Mouse (Mus musculus): Measurements from ENCODE around the gene Map9.
"Not testable (repeated sequence)": the region's sequence is repeated elsewhere in the genome, so short reads cannot be mapped to it uniquely, and the experiment has no call there.

The Map9 gene

DNA sequence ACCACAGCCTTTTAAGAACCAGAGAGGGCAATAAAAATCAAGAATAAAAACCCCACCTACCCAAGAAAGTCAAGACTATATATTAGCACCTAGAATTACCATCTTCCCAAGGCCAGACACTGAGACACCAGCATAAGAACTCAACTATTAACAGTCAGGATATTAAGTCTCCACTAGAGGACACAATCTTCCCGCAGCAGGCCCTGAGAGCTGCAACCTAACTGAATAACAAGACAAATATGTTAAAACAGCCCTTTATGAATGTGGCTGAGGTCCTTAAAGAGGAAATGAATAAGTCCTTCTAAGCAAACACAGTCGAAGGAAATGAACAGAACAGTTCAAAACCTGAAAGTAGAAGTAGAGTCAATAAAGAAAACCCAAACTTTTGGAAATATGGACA, 49.6 kb downstream of the Map9 start:
- DNase-seq (ENCODE audit: low spot score in 2 of 2): peak in 1 of 2 experiments; percentile 10

DNA sequence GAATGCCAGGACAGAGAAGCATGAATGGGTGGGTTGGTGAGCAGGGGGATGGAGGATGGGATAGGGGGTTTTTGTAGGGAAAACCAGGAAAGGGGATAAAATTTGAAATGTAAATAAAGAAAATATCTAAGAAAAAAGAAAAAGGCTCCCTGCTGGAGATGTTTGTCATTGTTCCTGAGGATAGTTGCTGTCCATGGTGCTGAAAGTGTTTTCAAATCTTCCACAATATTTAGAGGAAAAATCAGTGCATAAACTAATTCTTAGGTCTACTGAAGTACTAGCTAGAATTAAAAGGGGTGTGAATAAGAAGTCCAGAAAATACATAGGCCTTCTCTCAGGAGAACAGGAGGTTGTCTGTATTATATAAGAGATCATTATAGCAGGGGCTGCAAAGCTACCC, 54.6 kb downstream of the Map9 start:
- no peak for DNase-seq (ENCODE audit: low spot score in 2 of 2)

DNA sequence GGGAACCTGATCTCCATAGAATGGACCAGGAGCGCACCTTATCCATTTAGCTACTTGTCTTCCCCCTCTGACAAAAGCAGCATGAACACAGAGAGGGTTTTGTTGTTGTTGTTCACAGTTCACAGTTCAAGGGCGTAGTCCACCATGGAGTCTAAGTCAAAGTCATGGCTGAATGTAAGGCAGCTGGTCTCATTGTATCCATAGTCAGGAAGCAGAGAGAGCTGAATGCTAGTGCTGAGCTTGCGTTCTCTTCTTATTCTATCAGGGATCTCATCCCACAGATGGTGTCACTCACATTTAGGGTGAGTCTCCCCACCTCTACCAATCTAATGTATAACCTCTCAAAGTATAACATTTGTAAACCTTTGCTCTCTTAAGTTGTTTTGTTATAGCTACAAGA, 60.1 kb downstream of the Map9 start:
- DNase-seq (ENCODE audit: low spot score in 2 of 2): no peak

DNA sequence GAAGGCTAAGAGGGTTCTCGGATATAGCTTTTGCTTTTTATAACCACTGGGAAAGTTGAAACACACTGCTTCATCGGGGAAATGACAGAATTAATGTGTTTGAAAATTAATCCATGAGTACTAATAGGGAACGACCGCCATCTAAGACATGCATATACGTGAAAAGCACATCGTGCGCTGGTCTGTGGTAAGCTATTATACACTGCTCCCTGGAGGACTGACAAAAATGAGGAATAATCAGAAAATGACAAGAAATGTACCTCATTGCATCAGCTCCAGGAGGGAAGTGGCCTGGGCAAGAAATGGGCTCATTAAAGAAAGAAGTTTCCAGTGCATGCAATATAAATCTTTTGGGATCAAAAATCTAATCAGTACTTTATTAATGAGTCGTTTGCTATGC, 77.5 kb downstream of the Map9 start:
- no peak for DNase-seq (ENCODE audit: low spot score in 2 of 2)

DNA sequence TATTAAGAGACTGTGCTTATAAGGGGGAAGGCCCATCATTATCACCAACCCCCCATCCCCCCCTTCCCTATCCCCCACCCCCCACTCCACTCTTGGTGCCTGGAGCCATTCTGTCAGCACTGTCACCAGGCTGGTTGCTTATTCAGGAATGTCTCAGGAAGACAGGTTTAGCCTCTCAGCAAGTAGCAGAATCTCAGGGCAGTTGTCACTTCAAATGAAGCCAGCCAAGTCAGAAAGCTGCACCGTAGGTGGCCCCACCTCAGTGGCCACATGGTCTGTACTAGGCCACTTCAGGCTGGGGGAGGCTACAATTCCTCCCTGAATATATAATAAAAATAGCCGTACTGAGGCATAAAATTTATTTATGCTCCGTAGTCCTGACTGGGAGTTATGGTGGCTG, 83.1 kb downstream of the Map9 start:
- peak in 1 of 2 experiments; percentile 3 for DNase-seq (ENCODE audit: low spot score in 2 of 2)

DNA sequence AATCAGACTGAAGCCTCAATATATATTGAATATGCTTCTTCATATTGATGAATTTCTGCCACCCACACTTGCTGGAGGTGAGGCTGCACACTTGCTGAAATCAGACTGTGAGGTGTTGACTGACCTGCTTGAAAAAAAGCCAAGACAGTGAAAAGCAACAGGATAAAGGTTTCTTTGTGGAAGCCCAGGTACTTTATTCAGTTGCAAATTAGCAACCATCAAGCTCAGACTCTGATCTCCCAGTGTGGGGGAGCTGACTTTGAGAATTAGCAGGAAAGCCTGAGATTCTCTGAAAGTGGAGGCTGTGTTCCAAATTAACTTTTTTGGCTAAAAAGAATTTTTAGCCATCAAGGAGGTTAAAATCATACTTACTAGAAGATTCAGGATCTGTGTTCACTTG, 83.8 kb downstream of the Map9 start:
- DNase-seq (ENCODE audit: low spot score in 2 of 2): not testable (repeated sequence)
